Mouse (Mus musculus) brain, embryonic 14.5 days (tissue): ENCODE data around the gene Rundc3b.

ENCODE experiments used
- CTCF ChIP-seq: fragments of 200-500 bp; IDR thresholded peaks from 2 replicates; pipeline ENCODE4 v1.5.1; 2012; ENCODE audit warnings: inconsistent platforms, mild to moderate bottlenecking, moderate library complexity, borderline replicate concordance; ENCODE audit not compliant: insufficient read depth, insufficient read length; ENCODE audit errors: extremely low read depth
- POLR2A ChIP-seq: fragments of 200-500 bp; IDR thresholded peaks from 2 replicates; pipeline ENCODE4 v1.6.1; 2012; ENCODE audit warnings: mild to moderate bottlenecking, inconsistent platforms, borderline replicate concordance; ENCODE audit not compliant: poor library complexity, insufficient read depth, insufficient read length, severe bottlenecking; ENCODE audit errors: extremely low read depth

DNA sequence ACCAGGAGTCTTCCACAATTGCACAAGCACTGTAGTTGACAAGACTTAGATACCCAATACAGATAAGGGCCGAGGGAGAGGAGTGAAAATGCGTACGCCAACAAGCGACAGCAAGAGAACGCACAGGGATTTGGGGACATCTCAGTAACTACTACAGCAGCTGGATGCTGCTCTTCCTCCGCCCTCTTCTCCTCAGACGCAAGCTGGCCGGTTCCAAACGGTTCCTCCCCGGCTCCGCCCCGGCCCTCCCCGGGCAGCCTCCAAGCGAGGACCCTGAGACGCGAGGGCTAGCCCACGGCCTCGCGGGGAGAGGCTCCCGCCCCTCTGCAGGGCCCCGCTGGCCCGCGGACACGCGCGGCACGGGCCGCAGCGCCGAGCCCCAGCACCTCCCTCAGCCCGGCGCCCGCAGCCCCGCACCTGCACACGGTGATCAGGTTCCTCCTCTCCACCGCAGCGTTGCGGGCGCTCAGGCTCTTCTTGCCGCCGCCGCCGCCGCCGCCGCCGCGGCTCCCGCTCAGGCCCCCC, 619 bp downstream of the Rundc3b start:
- TF ChIP-seq POLR2A (0 out of 2 replicates have a peak, but pooled peaks have one; percentile 24), CTCF (no peak)
